Mouse (Mus musculus): Measurements from ENCODE around the gene Tmem60. TPM values are rescaled to one million over a fixed set of nuclear protein-coding genes. Genes with fewer than 3 reads are reported as not detected.

Tmem60 gene
- 10 to 100 TPM; 22.1 to 25.8 TPM for total RNA-seq (2021)
- long read RNA-seq, experiment 1, transcript Tmem60-201 (2 exons, 1,147 nt) = major isoform, 15 of 15 reads
- long read RNA-seq, experiment 1, partial matches to known transcripts = 0 of 15 reads
- long read RNA-seq, experiment 1, other reads (novel, unspliced or antisense) = 0 of 15 reads
- long read RNA-seq, experiment 2, transcript Tmem60-201 (2 exons, 1,147 nt) = major isoform, 11 of 12 reads
- long read RNA-seq, experiment 2, partial matches to known transcripts = 0 of 12 reads
- long read RNA-seq, experiment 2, other reads (novel, unspliced or antisense) = 1 of 12 reads

GRCm38 (mm10) chr5:20881915-20882800 lies at the start of gene Tmem60, which contains the start of gene Phtf2:
Tmem60 (plus strand) TSS chr5:20882191.
Phtf2 (minus strand) TSS chr5:20882124.
- intact Hi-C loops (cut with DNase I) = loop anchor here (2.0 kb wide), 1 partner anchor 69 kb away; no protein-coding TSS in a partner anchor
- Histone ChIP-seq H3K4me3 (peak within 1 kb of the TSS; percentile 81), H3K27ac (peak within 1 kb of the TSS; percentile 89)
- peak; percentile 98 to 99 for DNase-seq (ENCODE audit: extremely low spot score in 1 of 2, low spot score in 2 of 2)
- TF ChIP-seq CTCF (IDR thresholded peaks at IDR 0.05) = no peak

GRCm38 (mm10) chr5:20834399-20834798 lies 47.6 kb upstream of the Tmem60 start:
- no peak for DNase-seq (ENCODE audit: extremely low spot score in 1 of 2, low spot score in 2 of 2)
- intact Hi-C loops (cut with DNase I) = no loop called here
- Histone ChIP-seq H3K27ac (no peak overlapping the region), H3K4me3 (no peak overlapping the region)
- no peak for TF ChIP-seq CTCF (IDR thresholded peaks at IDR 0.05)

GRCm38 (mm10) chr5:20837082-20837481 lies 44.9 kb upstream of the Tmem60 start:
- DNase-seq (ENCODE audit: extremely low spot score in 1 of 2, low spot score in 2 of 2) = no peak
- no peak for TF ChIP-seq CTCF (IDR thresholded peaks at IDR 0.05)
- intact Hi-C loops (cut with DNase I) = no loop called here
- Histone ChIP-seq H3K27ac (no peak overlapping the region), H3K4me3 (no peak overlapping the region)

- TF ChIP-seq CTCF (IDR thresholded peaks at IDR 0.05) = no peak
- Histone ChIP-seq H3K27ac (no peak overlapping the region), H3K4me3 (no peak overlapping the region)
- no peak for DNase-seq (ENCODE audit: extremely low spot score in 1 of 2, low spot score in 2 of 2)
- intact Hi-C loops (cut with DNase I) = no loop called here
Observed at GRCm38 (mm10) chr5:20843405-20843804, 38.6 kb upstream of the Tmem60 start.

GRCm38 (mm10) chr5:20843816-20844215 lies 38.2 kb upstream of the Tmem60 start:
- intact Hi-C loops (cut with DNase I) = no loop called here
- Histone ChIP-seq H3K4me3 (no peak overlapping the region), H3K27ac (no peak overlapping the region)
- no peak for DNase-seq (ENCODE audit: extremely low spot score in 1 of 2, low spot score in 2 of 2)
- no peak for TF ChIP-seq CTCF (IDR thresholded peaks at IDR 0.05)

- no peak for DNase-seq (ENCODE audit: extremely low spot score in 1 of 2, low spot score in 2 of 2)
- H3K4me3 ChIP-seq = no peak overlapping the region
- intact Hi-C loops (cut with DNase I) = no loop called here
- H3K27ac ChIP-seq = no peak overlapping the region
- no peak for TF ChIP-seq CTCF (IDR thresholded peaks at IDR 0.05)
Observed at GRCm38 (mm10) chr5:20847010-20847409, 35.0 kb upstream of the Tmem60 start.

- intact Hi-C loops (cut with DNase I) = no loop called here
- Histone ChIP-seq H3K27ac (no peak overlapping the region), H3K4me3 (no peak overlapping the region)
- DNase-seq (ENCODE audit: extremely low spot score in 1 of 2, low spot score in 2 of 2) = no peak
- no peak for TF ChIP-seq CTCF (IDR thresholded peaks at IDR 0.05)
Observed at GRCm38 (mm10) chr5:20855066-20855465, 26.9 kb upstream of the Tmem60 start.

- DNase-seq (ENCODE audit: extremely low spot score in 1 of 2, low spot score in 2 of 2) = no peak
- intact Hi-C loops (cut with DNase I) = no loop called here
- H3K27ac ChIP-seq = no peak overlapping the region
- no peak overlapping the region for H3K4me3 ChIP-seq
- TF ChIP-seq CTCF (IDR thresholded peaks at IDR 0.05) = no peak
Observed at GRCm38 (mm10) chr5:20858404-20858803, 23.6 kb upstream of the Tmem60 start.

- DNase-seq (ENCODE audit: extremely low spot score in 1 of 2, low spot score in 2 of 2) = no peak
- Histone ChIP-seq H3K27ac (no peak overlapping the region), H3K4me3 (no peak overlapping the region)
- intact Hi-C loops (cut with DNase I) = no loop called here
- no peak for TF ChIP-seq CTCF (IDR thresholded peaks at IDR 0.05)
Observed at GRCm38 (mm10) chr5:20860565-20860964, 21.4 kb upstream of the Tmem60 start.

GRCm38 (mm10) chr5:20861901-20862300 lies 20.1 kb upstream of the Tmem60 start:
- Histone ChIP-seq H3K27ac (no peak overlapping the region), H3K4me3 (no peak overlapping the region)
- no peak for TF ChIP-seq CTCF (IDR thresholded peaks at IDR 0.05)
- no peak for DNase-seq (ENCODE audit: extremely low spot score in 1 of 2, low spot score in 2 of 2)
- intact Hi-C loops (cut with DNase I) = no loop called here

GRCm38 (mm10) chr5:20864216-20864969 lies 17.6 kb upstream of the Tmem60 start:
- intact Hi-C loops (cut with DNase I) = no loop called here
- Histone ChIP-seq H3K4me3 (no peak overlapping the region), H3K27ac (no peak overlapping the region)
- no peak for TF ChIP-seq CTCF (IDR thresholded peaks at IDR 0.05)
- no peak for DNase-seq (ENCODE audit: extremely low spot score in 1 of 2, low spot score in 2 of 2)
